Mouse (Mus musculus) G1E-ER4 (cell line): ENCODE results near the gene Rps27rt. TPM values are rescaled to one million over a fixed set of nuclear protein-coding genes. Genes with fewer than 3 reads are reported as not detected.

Experiments
- GATA1 ChIP-seq: IDR thresholded peaks from one replicate; pipeline ENCODE4 v1.8.0; 2012; ENCODE audit warnings: low read length, inconsistent platforms
- polyA plus RNA-seq: library from polyadenylated mRNA; stranded (reverse); fragments of >175 nt; gene quantifications from 2 replicates; pipeline ENCODE4 v1.2.3, GENCODE M21; 2012

Rps27rt gene
- polyA plus RNA-seq, 1 experiment: 1.5 TPM

- no peak for TF ChIP-seq GATA1
These were observed 7.9 kb upstream of the Rps27rt start for GRCm38 (mm10) chr9:114990421-114990820.

GRCm38 (mm10) chr9:114988610-114989327 is 6.2 kb upstream of the Rps27rt start:
- TF ChIP-seq GATA1: no peak

- no peak for TF ChIP-seq GATA1
These were observed 5.5 kb upstream of the Rps27rt start for GRCm38 (mm10) chr9:114988029-114988428.

GRCm38 (mm10) chr9:114986361-114986760 is 3.8 kb upstream of the Rps27rt start:
- TF ChIP-seq GATA1: no peak

GRCm38 (mm10) chr9:114985741-114986140 is 3.2 kb upstream of the Rps27rt start:
- TF ChIP-seq GATA1: no peak

- no peak for TF ChIP-seq GATA1
These were observed 2.6 kb downstream of the Rps27rt start for GRCm38 (mm10) chr9:114979969-114980368.

- no peak for TF ChIP-seq GATA1
These were observed 4.0 kb downstream of the Rps27rt start, which contains the start of gene Osbpl10 for GRCm38 (mm10) chr9:114978281-114979111. Osbpl10 (plus strand) TSS chr9:114978569.

GRCm38 (mm10) chr9:114977461-114978280 is 4.9 kb downstream of the Rps27rt start:
- TF ChIP-seq GATA1: no peak

GRCm38 (mm10) chr9:114964093-114964492 is 18.4 kb downstream of the Rps27rt start:
- TF ChIP-seq GATA1: no peak

GRCm38 (mm10) chr9:114960844-114961243 is 21.7 kb downstream of the Rps27rt start:
- TF ChIP-seq GATA1: no peak

GRCm38 (mm10) chr9:114960043-114960789 is 22.3 kb downstream of the Rps27rt start:
- TF ChIP-seq GATA1: no peak

GRCm38 (mm10) chr9:114956945-114957344 is 25.6 kb downstream of the Rps27rt start:
- no peak for TF ChIP-seq GATA1

GRCm38 (mm10) chr9:114955340-114955739 is 27.2 kb downstream of the Rps27rt start:
- TF ChIP-seq GATA1: no peak

GRCm38 (mm10) chr9:114952866-114953265 is 29.7 kb downstream of the Rps27rt start:
- TF ChIP-seq GATA1: no peak

- TF ChIP-seq GATA1: no peak
These were observed 34.1 kb downstream of the Rps27rt start for GRCm38 (mm10) chr9:114948395-114948794.

- no peak for TF ChIP-seq GATA1
These were observed 37.0 kb downstream of the Rps27rt start for GRCm38 (mm10) chr9:114945576-114945975.
